In genomic region chr9:44130034-44130433, GRCm38 (mm10) we compare ENCODE assay signal across 8 mouse cellular contexts. TPM values are rescaled to one million over a fixed set of nuclear protein-coding genes. Genes with fewer than 3 reads are reported as not detected.
A peak's percentile ranks its signal among the peaks of the same experiment; 100 is the strongest.
DNase-seq lines count a peak whose midpoint lies in the region; ATAC-seq and TF ChIP-seq lines count a peak whose summit lies in the region.
"Had no signal": no experiment of that assay in that cellular context is flagged by ENCODE, and none has a peak within 500 bp of the region (broad histone marks: within the 10 kb centered on the region; RNA-seq: fewer than 3 reads in every experiment).

No protein-coding gene starts in this region.

- TF ChIP-seq CTCF in olfactory bulb, adult 2 months (IDR thresholded peaks at IDR 0.05; ENCODE audit: insufficient read depth, low read depth, low read length) = no peak

- peaks cover 81% of the 10 kb centered on the region for H3K4me1 ChIP-seq in lung, embryonic 15.5 days
- H3K4me1 ChIP-seq in olfactory bulb, adult 2 months (ENCODE audit: control insufficient read depth, insufficient read depth, low read length) = peaks cover 36% of the 10 kb centered on the region

- ATAC-seq in lung, embryonic 15.5 days (ENCODE audit: borderline replicate concordance, extremely low read depth, low FRiP score, low TSS enrichment) = peak; percentile 75

- under 1% methylated on average over 27 of the region's 27 CpGs for WGBS in lung, embryonic 15.5 days
- 3% methylated on average over 27 of the region's 27 CpGs for WGBS in olfactory bulb, adult 2 months

- H3K36me3 ChIP-seq in lung, embryonic 15.5 days = no peaks in the 10 kb centered on the region

- peak overlapping the region; percentile 90 for H3K4me2 ChIP-seq in lung, embryonic 15.5 days

- peak overlapping the region; percentile 44 for H3K4me3 ChIP-seq in lung, embryonic 15.5 days
- H3K4me3 ChIP-seq in olfactory bulb, adult 2 months (ENCODE audit: insufficient read depth, low read depth, low read length) = peak overlapping the region; percentile 35

- DNase-seq in ZHBTc4 (ENCODE audit: low read depth, low spot score) = peak; percentile 83
- DNase-seq in embryo, embryonic 11 days = peak; percentile 86
- DNase-seq in heart, adult 8-10 months (ENCODE audit: low spot score) = peak; percentile 92
- DNase-seq in kidney, adult 18-20 months = peak; percentile 79
- DNase-seq in urinary bladder, postnatal 25 days (ENCODE audit: low spot score) = peak; percentile 55

- no peaks in the 10 kb centered on the region for H3K9me3 ChIP-seq in lung, embryonic 15.5 days

- H3K27me3 ChIP-seq in lung, embryonic 15.5 days = peaks cover 16% of the 10 kb centered on the region; the same call in 1 of the 2 replicates

- H3K27ac ChIP-seq in lung, embryonic 15.5 days = peak overlapping the region; percentile 96
- peak overlapping the region; percentile 1; the same call in 1 of the 2 replicates for H3K27ac ChIP-seq in olfactory bulb, adult 2 months (ENCODE audit: insufficient read depth, low read depth, low read length)
- H3K27ac ChIP-seq: macrophage had no signal

- TF ChIP-seq POLR2A in olfactory bulb, adult 2 months (IDR thresholded peaks at IDR 0.05; ENCODE audit: insufficient read depth, low read depth, low read length) = no peak

- H3K9ac ChIP-seq in lung, embryonic 15.5 days = peak overlapping the region; percentile 58

RNA-seq across cellular contexts. Expression of gene Mcam, which starts 4.2 kb away (rescaled TPM):
- 10 to 100 TPM; 20.5 to 35.2 (median 28.1) TPM for total RNA-seq in heart, adult 8-10 months (2022)
- 86.2 and 92.9 TPM in 2 replicates for polyA plus RNA-seq in lung, embryonic 15.5 days (2015; fragmentation: Nextera tagmentation; extraction: Ambion mirVana)
- not detected in 2 replicates for polyA plus RNA-seq in olfactory bulb, adult 2 months (2012; ENCODE audit: insufficient read depth, insufficient read length, low replicate concordance, missing spikeins)
- polyA plus RNA-seq: macrophage had no signal

RNA-seq across cellular contexts. Expression of gene Rnf26, which starts 16.7 kb away (rescaled TPM):
- total RNA-seq in heart, adult 8-10 months (2022) = 1 to 10 TPM; 5.2 to 7.0 (median 6.4) TPM
- polyA plus RNA-seq in lung, embryonic 15.5 days (2015; fragmentation: Nextera tagmentation; extraction: Ambion mirVana) = 69.9 and 71.4 TPM in 2 replicates
- 257 TPM in 1 of 2 replicates, not detected in the other for polyA plus RNA-seq in olfactory bulb, adult 2 months (2012; ENCODE audit: insufficient read depth, insufficient read length, low replicate concordance, missing spikeins)

RNA-seq across cellular contexts. Expression of gene Gm49380, which starts 16.7 kb away (rescaled TPM):
- under 1 TPM; 0.11 to 0.47 (median 0.30) TPM for total RNA-seq in heart, adult 8-10 months (2022)
- polyA plus RNA-seq in lung, embryonic 15.5 days (2015; fragmentation: Nextera tagmentation; extraction: Ambion mirVana) = 0.17 and 0.21 TPM in 2 replicates
- not detected in 2 replicates for polyA plus RNA-seq in olfactory bulb, adult 2 months (2012; ENCODE audit: insufficient read depth, insufficient read length, low replicate concordance, missing spikeins)

RNA-seq across cellular contexts. Expression of gene C1qtnf5, which starts 23.0 kb away (rescaled TPM):
- 10 to 100 TPM in 1 of 4 experiments, 1 to 10 TPM in 3; 7.6 to 12.9 (median 8.9) TPM for total RNA-seq in heart, adult 8-10 months (2022)
- 6.3 and 6.5 TPM in 2 replicates for polyA plus RNA-seq in lung, embryonic 15.5 days (2015; fragmentation: Nextera tagmentation; extraction: Ambion mirVana)
- not detected in 2 replicates for polyA plus RNA-seq in olfactory bulb, adult 2 months (2012; ENCODE audit: insufficient read depth, insufficient read length, low replicate concordance, missing spikeins)
- polyA plus RNA-seq: macrophage had no signal

RNA-seq across cellular contexts. Expression of gene Mfrp, which starts 28.5 kb away (rescaled TPM):
- total RNA-seq in heart, adult 8-10 months (2022) = not detected
- polyA plus RNA-seq in lung, embryonic 15.5 days (2015; fragmentation: Nextera tagmentation; extraction: Ambion mirVana) = 0.14 and 0.28 TPM in 2 replicates
- not detected in 2 replicates for polyA plus RNA-seq in olfactory bulb, adult 2 months (2012; ENCODE audit: insufficient read depth, insufficient read length, low replicate concordance, missing spikeins)
- polyA plus RNA-seq: macrophage had no signal

Comparison
In these comparisons a context has a peak if more than half of its experiments do, and no peak if none do; other contexts are left out.
1. Peak in every context shown above with its lines: DNase-seq, ATAC-seq, H3K4me3 ChIP-seq and H3K27ac ChIP-seq.
2. RNA of gene Mcam, which starts 4.2 kb away (polyA plus RNA-seq): 86.2 to 92.9 TPM in lung, embryonic 15.5 days; not detected in olfactory bulb, adult 2 months; every median in the first group is over 10 times any median in the second.